Mouse (Mus musculus): ENCODE data around the gene Lrrd1. TPM values are rescaled to one million over a fixed set of nuclear protein-coding genes. Genes with fewer than 3 reads are reported as not detected.

Gene Lrrd1
- polyA plus RNA-seq, 1 experiment from 2014 or later, result 0.11 TPM

GRCm38 (mm10) chr5:3905471-3905870 is 60.5 kb downstream of the Lrrd1 start:
- no peak overlapping the region for H3K9ac ChIP-seq (ENCODE audit: low read depth, low read length)
- no peaks in the 10 kb centered on the region for H3K36me3 ChIP-seq (ENCODE audit: control insufficient read depth, insufficient read depth, low read length)
- no peaks in the 10 kb centered on the region for H3K27me3 ChIP-seq (ENCODE audit: control insufficient read depth, insufficient read depth, low read length)
- H3K4me2 ChIP-seq (replicated peaks; ENCODE audit: low read depth, low read length), result no peak overlapping the region
- no peak overlapping the region for H3K27ac ChIP-seq (ENCODE audit: low read depth, low read length)
- 73% methylated on average over 2 of the region's 2 CpGs for WGBS
- ATAC-seq (ENCODE audit: low FRiP score, low TSS enrichment), result no peak
- H3K4me3 ChIP-seq (ENCODE audit: low read length), result no peak overlapping the region
- H3K4me1 ChIP-seq (ENCODE audit: control insufficient read depth, insufficient read depth, low read length), result no peaks in the 10 kb centered on the region
- no peaks in the 10 kb centered on the region for H3K9me3 ChIP-seq (ENCODE audit: control insufficient read depth, low read length)

Other genes with a start within 250 kb of the Lrrd1 start
- gene Pex1, start 249.1 kb upstream of the Lrrd1 start, polyA plus RNA-seq (2014; fragmentation: Nextera tagmentation; extraction: Ambion mirVana), result 14.3 and 18.3 TPM in 2 replicates
- gene Rbm48, start 248.6 kb upstream of the Lrrd1 start, polyA plus RNA-seq (2014; fragmentation: Nextera tagmentation; extraction: Ambion mirVana), result 14.9 and 16.2 TPM in 2 replicates
- gene Tmbim7, start 194.0 kb upstream of the Lrrd1 start, polyA plus RNA-seq (2014; fragmentation: Nextera tagmentation; extraction: Ambion mirVana), result not detected in 2 replicates
- gene Gatad1, start 188.0 kb upstream of the Lrrd1 start, polyA plus RNA-seq (2014; fragmentation: Nextera tagmentation; extraction: Ambion mirVana), result 81.2 and 82.7 TPM in 2 replicates
- gene Ankib1, start 42.2 kb upstream of the Lrrd1 start, polyA plus RNA-seq (2014; fragmentation: Nextera tagmentation; extraction: Ambion mirVana), result 8.8 and 15.6 TPM in 2 replicates
- 39.6 and 50.3 TPM in 2 replicates for gene Krit1, start 42.0 kb upstream of the Lrrd1 start, polyA plus RNA-seq (2014; fragmentation: Nextera tagmentation; extraction: Ambion mirVana)
- 8.4 and 9.3 TPM in 2 replicates for gene Mterf1a, start 48.8 kb downstream of the Lrrd1 start, polyA plus RNA-seq (2014; fragmentation: Nextera tagmentation; extraction: Ambion mirVana)
- 106 and 119 TPM in 2 replicates for gene Akap9, start 82.9 kb downstream of the Lrrd1 start, polyA plus RNA-seq (2014; fragmentation: Nextera tagmentation; extraction: Ambion mirVana)